Mouse (Mus musculus) mouse trophoblast stem cell (cell line): ENCODE measurements around the gene Ica1.

Experiments
- in situ Hi-C, 2 experiments: fragments of 300-500 bp; cut with MseI, MboI; formaldehyde crosslinking; loops; 2 replicates in 1 of 2; 3 replicates in 1 of 2; pipeline ENCODE4 v1.15.1; 2025

The Ica1 gene

GRCm38 (mm10) chr6:8645708-8646107 lies 132.6 kb downstream of the Ica1 start:
- in situ Hi-C loops = no loop called here

GRCm38 (mm10) chr6:8644703-8645102 lies 133.6 kb downstream of the Ica1 start:
- in situ Hi-C loops = no loop called here

GRCm38 (mm10) chr6:8640863-8641262 lies 137.4 kb downstream of the Ica1 start:
- in situ Hi-C loops = no loop called here

GRCm38 (mm10) chr6:8639526-8639925 lies 138.8 kb downstream of the Ica1 start:
- in situ Hi-C loops = no loop called here

GRCm38 (mm10) chr6:8638899-8639298 lies 139.4 kb downstream of the Ica1 start:
- in situ Hi-C loops = no loop called here

DNA sequence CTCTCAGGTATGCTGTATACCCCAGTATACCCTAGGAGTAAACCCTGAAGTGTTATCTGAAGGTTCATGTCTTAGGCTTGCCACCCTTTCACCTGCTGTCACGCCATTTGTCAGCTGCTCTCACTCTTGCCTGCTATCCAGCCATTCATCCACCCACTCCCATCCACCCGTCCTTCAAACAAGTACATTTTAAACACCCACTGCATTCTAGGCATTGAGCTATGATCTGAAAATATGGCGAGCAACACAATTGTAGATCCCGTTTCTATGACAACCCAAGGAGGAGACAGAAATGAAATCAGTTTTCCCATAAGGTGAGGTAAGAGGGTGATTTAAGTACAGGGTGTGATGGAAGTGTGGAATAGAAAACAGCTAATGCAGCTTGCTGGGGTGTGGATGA lies 140.2 kb downstream of the Ica1 start:
- in situ Hi-C loops = no loop called here

GRCm38 (mm10) chr6:8632701-8633100 lies 145.6 kb downstream of the Ica1 start:
- in situ Hi-C loops = no loop called here

GRCm38 (mm10) chr6:8631986-8632632 lies 146.2 kb downstream of the Ica1 start:
- in situ Hi-C loops = no loop called here

- in situ Hi-C loops = no loop called here
Measured at GRCm38 (mm10) chr6:8631362-8631761, 146.9 kb downstream of the Ica1 start.

DNA sequence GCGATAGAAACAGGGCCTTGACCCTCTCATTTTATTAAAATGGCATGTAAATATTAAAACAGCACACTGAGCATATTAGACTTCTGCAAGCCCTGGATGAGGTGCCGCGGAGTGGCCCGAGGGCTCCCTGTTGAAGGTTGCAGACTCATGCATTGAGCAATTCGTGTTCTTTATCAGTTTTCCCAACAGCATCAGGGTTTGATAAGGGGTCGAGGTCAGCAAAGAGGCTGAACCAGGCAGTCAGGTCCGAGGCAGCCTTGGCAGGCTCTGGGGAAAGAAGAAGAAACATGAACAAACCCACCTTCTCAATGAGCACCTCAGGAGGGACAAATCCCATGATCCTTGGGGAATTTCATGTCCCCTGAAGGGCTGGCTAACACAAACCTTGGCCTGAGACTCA lies 147.8 kb downstream of the Ica1 start:
- in situ Hi-C loops = no loop called here

DNA sequence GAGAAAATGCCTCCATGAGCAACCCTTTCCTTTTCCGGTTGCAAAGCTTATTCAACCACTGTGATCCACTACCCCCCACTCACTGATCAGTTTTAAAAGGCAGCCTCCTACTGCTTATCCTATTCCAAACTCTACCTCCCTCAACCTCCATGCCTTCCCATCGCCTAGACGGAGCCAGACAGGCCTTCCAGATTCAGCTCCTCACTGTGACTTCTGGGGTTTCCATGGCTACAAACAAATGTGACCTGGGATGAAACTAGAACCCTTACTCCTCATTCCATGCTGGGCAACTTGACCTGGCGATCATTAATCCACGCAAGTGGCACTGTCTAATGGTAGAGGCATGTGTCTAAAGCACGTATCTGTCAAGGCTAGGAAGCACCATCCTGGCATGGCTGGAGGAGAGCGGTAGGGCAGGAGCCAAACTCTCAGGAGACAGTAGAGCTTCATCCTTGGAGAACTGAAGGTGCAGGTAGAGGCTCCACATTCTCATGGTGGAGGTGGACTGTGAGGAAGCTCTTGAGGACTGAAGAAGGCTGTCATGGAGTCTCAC lies 149.5 kb downstream of the Ica1 start:
- in situ Hi-C loops = no loop called here

DNA sequence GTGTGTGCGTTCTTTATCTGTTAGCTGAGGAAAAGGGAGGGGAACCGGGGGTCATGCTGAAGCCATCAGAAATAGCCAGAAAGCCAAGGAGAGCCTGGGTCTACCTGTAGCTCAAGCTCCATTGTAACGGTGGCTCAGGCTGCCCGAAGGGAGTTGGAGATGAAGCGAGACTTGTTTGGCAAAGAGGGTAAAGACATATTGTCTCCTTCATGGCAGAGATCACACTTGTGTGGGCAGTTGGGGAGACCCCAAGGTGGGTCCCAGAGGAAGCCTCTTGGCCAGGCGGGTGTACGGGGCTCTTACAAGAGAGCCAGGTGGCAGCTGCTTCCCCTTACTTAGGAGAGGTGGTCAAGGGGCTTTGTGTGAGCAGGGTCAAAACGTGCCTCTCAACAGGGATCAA lies 150.1 kb downstream of the Ica1 start:
- in situ Hi-C loops = no loop called here

GRCm38 (mm10) chr6:8623045-8623444 lies 155.2 kb downstream of the Ica1 start:
- in situ Hi-C loops = no loop called here

GRCm38 (mm10) chr6:8619582-8620350 lies 158.5 kb downstream of the Ica1 start:
- in situ Hi-C loops = no loop called here

- in situ Hi-C loops = no loop called here
Measured at GRCm38 (mm10) chr6:8617369-8617768, 160.9 kb downstream of the Ica1 start.

- in situ Hi-C loops = no loop called here
Measured at GRCm38 (mm10) chr6:8591665-8592064, 186.6 kb downstream of the Ica1 start.

- in situ Hi-C loops = no loop called here
Measured at GRCm38 (mm10) chr6:8583892-8584291, 194.4 kb downstream of the Ica1 start.

- in situ Hi-C loops = no loop called here
Measured at GRCm38 (mm10) chr6:8582377-8582776, 195.9 kb downstream of the Ica1 start.
